Mouse (Mus musculus) T-helper 17 cell (primary cell): ENCODE measurements at regions not wholly inside any gene's neighbourhood (a gene's known extent, or its start where the extent isn't known, plus 50 kb on each side); places are given as distances from the start of the nearest gene placed in this dataset.

ENCODE experiments used
- in situ Hi-C, 2 experiments: fragments of 300-600 bp; cut with MboI, MseI; formaldehyde crosslinking; loops; 1 replicate in 1 of 2; 2 replicates in 1 of 2; pipeline ENCODE4 v1.15.1; 2025; ENCODE audit warnings: high pct_unique_total_duplicates in 2 of 2

GRCm38 (mm10) chr2:178594177-178594576 is 163.8 kb downstream of the Cdh26 start:
- in situ Hi-C loops: loop anchor here in 1 of 2 experiments (25.0 kb wide), 1 partner anchor 1793 kb away; no protein-coding TSS in a partner anchor

DNA sequence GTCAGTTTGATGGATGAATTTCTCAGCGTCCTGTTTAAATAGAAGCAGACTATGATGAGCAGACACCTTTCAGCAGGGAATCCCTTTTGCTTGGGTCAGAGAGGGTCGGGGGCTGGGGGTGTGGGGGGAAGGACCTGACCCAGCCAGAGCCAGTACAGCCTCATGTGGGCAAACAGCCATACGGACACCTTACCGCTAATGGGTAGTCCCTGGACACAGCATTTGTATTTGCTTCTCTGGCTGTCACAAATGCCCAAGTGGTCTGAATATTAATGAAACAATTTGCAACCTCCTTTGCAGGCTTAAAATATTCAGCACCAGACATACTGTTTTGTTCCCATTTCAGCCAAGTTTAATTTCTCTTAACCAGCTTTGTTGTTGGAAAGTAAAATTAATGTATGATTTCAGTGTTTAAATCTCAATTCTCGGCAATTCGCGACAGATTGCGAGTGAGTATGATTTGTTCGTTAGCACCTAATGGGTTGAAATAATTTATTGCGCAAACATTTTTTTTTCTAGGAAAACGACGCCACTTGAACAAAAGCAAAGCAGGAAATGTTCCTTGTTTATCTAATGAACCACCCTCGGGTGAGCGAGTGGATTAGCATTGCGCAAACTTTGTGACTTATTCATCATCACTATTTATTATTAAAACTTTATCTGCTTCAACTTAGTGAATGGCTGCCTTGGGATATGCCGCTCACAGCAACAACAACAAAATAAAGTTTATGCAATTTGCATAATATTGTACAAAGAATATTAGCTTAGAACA is 166.2 kb downstream of the Cdh26 start:
- in situ Hi-C loops: loop anchor here in 1 of 2 experiments (25.0 kb wide), 1 partner anchor 1791 kb away; no protein-coding TSS in a partner anchor

- in situ Hi-C loops: loop anchor here in 1 of 2 experiments (25.0 kb wide), 1 partner anchor 1790 kb away; no protein-coding TSS in a partner anchor
Measured at GRCm38 (mm10) chr2:178597084-178597470, 166.7 kb downstream of the Cdh26 start.

- in situ Hi-C loops: loop anchor here in 1 of 2 experiments (25.0 kb wide), 1 partner anchor 1789 kb away; no protein-coding TSS in a partner anchor
Measured at GRCm38 (mm10) chr2:178598371-178598770, 168.0 kb downstream of the Cdh26 start.

GRCm38 (mm10) chr2:178598836-178599235 is 168.5 kb downstream of the Cdh26 start:
- in situ Hi-C loops: loop anchor here in 1 of 2 experiments (25.0 kb wide), 1 partner anchor 1788 kb away; no protein-coding TSS in a partner anchor

DNA sequence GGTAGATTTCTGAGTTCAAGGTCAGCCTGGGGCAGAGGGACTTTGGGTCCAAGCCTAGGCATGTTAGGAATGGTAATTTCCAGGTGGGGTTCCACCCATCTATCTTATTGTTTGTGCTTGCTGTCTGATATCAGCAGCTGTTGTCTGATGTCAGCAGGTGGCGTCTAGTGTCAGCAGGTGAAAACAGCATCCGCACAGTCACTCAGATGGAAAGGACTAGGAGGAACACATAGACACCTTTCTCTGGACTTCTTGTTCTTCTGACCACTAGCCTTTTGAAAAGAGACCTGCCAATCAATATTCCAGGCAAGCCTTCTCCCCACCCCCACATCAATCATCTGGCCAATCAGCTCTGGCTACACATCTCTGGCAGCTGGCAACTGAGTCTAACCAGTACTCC is 173.1 kb downstream of the Cdh26 start:
- in situ Hi-C loops: no loop called here

DNA sequence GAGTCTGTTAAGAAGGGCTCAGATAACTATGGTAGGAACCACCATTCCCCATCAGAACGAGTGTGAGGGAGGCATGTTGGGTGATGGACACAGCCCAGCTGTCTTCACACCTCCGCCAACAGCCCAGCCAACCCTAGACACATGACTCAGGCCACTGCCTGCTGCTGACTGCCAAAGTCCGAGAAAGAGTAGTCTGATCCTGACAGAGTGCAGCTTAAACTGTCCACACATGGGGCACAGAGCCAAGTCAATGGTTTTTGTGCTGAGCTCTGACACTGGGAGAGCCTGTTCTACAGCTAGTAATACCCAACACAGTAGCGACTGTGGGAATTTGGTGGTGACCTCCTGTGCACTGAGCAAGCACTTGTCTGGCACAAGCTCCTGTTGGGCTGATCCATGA is 176.4 kb downstream of the Cdh26 start:
- in situ Hi-C loops: no loop called here

GRCm38 (mm10) chr2:178610211-178610975 is 180.1 kb downstream of the Cdh26 start:
- in situ Hi-C loops: no loop called here

GRCm38 (mm10) chr2:178614761-178615160 is 184.4 kb downstream of the Cdh26 start:
- in situ Hi-C loops: no loop called here

- in situ Hi-C loops: no loop called here
Measured at GRCm38 (mm10) chr2:178622801-178623200, 192.5 kb downstream of the Cdh26 start.

DNA sequence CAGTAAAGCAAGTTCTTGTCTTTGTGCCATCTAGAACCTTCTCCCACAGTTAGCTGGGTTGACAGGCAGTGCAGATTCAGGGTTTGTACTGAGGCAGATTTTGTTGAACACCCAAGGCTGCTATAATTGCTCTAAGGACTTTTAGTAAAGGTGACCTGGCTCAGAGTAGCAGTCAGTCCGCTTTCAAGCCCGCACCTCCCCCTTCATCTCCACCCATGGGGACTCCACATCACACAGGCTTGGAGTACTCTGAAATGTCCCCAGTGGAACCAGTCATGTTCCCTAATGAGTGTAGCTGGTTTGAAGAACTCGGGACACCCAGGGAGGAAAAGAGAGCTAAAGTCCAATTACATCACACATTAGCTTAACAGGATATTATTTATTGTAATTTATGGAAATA is 194.1 kb downstream of the Cdh26 start:
- in situ Hi-C loops: no loop called here

DNA sequence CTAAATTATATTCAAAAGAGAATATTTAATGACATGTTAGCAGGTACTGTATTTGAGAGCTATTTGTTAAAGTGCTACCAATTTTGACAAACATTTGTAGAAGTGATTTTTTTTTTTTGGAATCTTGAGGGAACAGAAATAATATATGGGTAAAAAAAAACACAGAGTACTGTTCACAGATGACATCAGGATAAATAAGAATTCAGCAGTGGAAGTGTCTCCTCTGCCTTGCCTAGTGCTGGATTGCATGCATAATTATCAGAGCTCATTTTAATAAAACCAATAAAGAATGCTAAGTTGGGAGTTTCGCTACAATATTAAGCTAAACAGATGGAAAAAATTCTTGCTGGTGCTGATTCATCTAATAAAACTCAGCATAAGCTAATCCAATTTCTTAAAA is 194.6 kb downstream of the Cdh26 start:
- in situ Hi-C loops: no loop called here

DNA sequence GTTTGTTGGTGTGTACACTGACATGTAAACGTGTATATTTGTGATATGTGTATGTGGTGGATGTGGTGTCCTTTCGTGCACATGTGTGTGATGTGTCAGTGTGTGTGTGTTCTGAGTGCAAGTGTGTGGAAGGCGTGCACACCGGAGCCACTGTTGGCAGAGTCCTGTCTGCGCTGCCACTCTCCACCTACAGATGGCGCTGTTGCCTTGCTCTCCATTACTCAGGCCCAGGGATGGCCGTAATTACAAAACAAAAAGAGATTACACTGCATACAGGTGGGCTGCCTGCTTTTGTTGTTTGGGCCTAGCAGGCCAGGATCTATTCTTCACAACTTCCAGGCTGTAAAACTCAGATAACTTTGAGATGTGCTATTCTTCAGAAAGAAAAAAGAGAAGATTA is 199.4 kb downstream of the Cdh26 start:
- in situ Hi-C loops: no loop called here

DNA sequence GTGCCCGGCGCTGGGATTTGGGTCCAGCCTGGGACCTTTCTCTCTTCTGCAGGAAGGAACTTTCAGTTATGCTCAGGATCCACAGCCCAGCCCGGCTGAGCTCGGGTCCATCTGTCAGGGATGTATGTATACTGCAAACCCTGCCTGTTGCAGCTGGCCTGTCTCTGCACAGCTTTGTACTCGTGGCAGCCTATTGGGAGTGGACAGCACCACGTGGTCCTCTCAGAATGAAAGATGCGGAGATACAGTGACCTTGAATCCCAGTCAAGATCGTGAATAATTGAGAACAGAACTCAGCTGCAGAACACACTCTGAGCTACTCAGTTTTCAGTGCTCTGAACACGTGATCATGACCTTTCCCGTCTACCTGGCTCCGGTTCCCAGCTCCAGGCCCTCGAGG is 200.2 kb downstream of the Cdh26 start:
- in situ Hi-C loops: no loop called here

DNA sequence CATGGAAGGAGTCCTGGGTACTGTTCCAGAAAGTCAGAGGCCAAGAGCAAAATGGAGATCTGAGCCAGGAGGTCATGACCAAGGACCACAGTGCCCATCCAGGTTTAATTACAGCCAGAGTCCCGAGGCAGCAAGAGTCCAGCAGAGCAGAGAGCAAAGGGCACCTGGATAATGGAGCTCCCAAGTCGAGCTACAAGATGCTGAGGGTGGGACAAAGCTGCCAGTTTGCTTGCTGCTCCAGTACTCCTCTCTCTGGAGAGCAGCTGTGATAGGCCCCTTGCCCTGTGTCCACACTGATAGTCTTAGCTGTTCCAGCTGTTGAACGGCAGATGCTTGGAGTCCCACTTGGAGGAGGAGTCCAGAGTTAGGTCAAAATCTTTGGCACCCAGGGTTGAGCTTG is 201.0 kb downstream of the Cdh26 start:
- in situ Hi-C loops: no loop called here

GRCm38 (mm10) chr2:178631966-178632365 is 201.6 kb downstream of the Cdh26 start:
- in situ Hi-C loops: no loop called here

DNA sequence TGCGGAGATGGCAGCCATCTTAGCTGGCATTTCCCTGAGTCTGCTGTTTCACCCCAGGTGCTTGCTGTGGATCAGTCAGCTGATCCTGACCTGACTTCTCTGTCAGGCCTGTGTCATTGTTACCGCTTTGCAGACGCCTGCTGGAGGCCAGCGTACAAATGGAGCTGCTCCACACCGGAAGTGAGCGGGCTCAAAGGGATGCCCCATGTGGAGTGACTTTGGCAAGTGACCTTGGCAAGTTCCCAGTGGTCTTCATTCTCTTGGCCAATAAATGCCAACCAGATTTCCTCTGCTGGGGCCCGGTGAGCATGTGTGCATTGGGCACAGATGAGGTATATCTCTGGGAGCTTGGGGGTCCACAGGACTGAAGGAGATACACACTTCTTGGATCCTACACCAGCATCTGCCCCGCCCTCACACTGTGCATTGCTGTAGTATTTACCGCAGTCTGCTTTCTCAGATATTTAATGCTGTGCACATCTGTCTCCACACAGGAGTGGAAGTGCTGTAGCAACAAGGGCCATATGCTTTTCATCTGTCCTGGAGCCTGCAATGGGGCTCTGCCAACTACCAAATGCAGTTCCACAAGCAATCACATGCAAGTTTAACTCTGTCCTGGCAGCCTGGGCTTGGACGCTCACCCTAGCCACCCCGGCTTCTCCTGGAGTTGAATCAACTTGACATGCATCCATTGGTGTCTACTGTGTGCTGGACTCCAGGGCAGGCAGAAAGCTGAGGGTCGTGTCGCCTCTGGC is 202.7 kb downstream of the Cdh26 start:
- in situ Hi-C loops: no loop called here

DNA sequence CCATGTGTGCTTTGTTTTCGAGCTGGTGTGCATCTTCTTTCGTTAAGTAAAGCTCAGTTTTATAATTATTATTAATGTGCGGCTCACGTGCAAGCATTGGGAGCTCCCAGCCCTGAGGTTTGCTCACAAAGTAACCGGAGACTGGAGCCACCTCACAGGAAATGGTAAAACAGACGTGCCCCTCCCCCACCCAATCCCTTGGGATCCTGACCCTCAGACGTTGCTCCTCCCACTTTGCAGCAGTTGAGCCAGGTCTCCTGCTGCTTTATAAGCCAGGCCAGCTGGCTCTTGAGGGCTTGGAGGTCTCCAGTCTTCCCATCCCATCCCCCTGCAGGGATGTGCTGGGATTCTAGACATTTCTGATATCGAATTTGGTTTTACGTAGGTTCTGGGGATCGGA is 203.8 kb downstream of the Cdh26 start:
- in situ Hi-C loops: no loop called here

DNA sequence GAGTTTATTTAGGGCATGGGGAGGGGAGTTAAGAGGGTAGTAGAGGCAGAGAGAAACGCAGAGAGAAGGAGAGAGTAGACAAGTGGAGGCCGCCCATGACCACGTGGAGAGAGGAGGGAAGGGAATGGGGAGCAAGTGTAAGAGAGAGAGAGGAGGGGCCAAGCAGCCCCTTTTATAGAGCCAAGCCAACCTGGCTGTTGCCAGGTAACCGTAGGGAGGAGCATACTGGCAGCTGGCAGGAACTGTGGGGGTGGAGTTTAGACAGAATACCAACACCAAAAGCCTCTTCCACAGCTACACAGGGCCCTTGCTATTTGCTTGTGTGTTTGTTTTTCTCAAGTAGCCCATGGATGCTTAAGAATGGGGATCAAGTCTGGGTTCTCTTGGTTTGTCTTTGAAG is 205.4 kb downstream of the Cdh26 start:
- in situ Hi-C loops: no loop called here

DNA sequence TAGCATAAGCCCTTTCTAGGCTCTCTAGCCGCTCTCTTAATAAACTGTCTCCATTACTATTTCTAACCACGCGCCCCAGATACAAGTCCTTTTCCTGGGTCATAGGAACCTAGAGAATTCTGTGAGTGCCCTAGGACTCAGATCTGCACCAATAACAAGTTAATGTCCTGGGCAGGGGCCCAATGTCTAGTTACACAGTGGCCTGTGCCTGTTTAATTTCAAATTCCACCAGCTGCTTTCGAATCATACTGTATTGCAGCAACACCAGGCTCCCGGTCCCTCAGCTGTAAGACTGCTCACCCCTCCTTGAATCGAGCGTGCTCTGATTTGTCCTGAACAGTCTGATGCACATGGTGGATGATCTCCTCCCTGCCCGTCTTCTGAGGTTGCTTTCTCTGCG is 206.6 kb downstream of the Cdh26 start:
- in situ Hi-C loops: no loop called here

DNA sequence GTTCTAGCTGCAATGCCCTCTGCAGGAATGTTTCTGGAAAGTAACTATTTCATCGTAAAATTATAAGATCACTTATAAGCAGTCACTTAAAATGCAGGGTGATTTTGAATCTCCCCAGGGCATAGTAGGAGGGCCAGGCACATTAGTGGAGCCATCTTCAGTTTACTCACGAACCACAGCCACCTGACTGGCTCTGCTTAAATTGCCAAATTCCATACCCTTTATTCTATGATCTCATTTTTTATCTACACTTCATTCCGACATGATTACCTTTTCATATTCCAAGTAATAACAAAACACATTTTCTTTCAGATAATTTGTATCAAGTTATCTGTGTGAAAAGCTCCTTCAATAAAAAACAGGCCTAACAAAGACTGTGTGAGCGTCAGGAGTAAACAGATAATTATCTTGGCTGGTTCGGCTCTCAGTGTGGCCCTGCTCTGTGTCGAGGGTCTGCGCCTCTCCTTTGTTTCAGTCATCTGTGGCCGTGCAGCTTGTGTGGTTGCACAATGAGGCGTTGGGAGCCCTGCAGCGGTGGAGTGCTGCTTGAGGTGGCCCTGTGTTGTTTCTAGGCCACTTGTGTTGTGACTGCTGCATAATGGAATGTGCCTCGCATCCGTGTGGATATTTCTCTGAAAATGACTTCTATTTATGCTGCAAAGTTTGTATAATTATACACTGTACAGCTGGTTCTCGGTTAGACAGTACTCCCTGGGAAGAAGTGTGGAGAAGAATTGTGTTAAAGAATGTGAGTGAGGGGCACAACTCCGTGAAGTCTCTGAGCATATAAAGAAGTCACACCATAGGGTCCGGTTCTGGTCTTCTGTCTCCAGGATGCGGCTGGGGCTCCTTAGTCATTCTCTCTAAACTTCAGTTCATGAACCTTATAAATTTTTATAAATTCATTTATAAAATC is 212.1 kb downstream of the Cdh26 start:
- in situ Hi-C loops: no loop called here
